Mouse (Mus musculus) lung, embryonic 14.5 days (tissue): ENCODE results near the gene Sgpp2. TPM values are rescaled to one million over a fixed set of nuclear protein-coding genes. Genes with fewer than 3 reads are reported as not detected.

Experiments used
- ATAC-seq: fragments of 200-750 bp; cut with Nextera tagmentation; 2 replicates; pipeline ENCODE4 v1.8.0; 2017; ENCODE audit warnings: mild to moderate bottlenecking, moderate TSS enrichment, moderate library complexity; ENCODE audit not compliant: insufficient read depth
- DNase-seq: peaks from one replicate; pipeline ENCODE4 v3.0.0-alpha.2; 2015
- H3K27ac ChIP-seq: fragments of 300-500 bp; sonication (generic); 2 replicates; pipeline ENCODE4 v1.5.1; 2014; ENCODE audit warnings: low read depth, mild to moderate bottlenecking, moderate library complexity
- H3K27me3 ChIP-seq: fragments of 300-500 bp; sonication (generic); 2 replicates; pipeline ENCODE4 v1.6.1; 2014; ENCODE audit warnings: low read length, control low read depth; ENCODE audit not compliant: insufficient read depth
- H3K36me3 ChIP-seq: fragments of 300-500 bp; sonication (generic); 2 replicates; pipeline ENCODE4 v1.6.1; 2014; ENCODE audit warnings: control low read depth; ENCODE audit not compliant: insufficient read depth
- H3K4me1 ChIP-seq: fragments of 300-500 bp; sonication (generic); 2 replicates; pipeline ENCODE4 v1.6.1; 2014; ENCODE audit warnings: antibody characterized with exemption, control low read depth; ENCODE audit not compliant: insufficient read depth
- H3K4me2 ChIP-seq: fragments of 300-500 bp; sonication (generic); 2 replicates; pipeline ENCODE4 v1.6.1; 2014; ENCODE audit warnings: mild to moderate bottlenecking
- H3K4me3 ChIP-seq: fragments of 300-500 bp; sonication (generic); 2 replicates; pipeline ENCODE4 v1.5.1; 2014; ENCODE audit warnings: low read depth, low read length
- H3K9ac ChIP-seq: fragments of 300-500 bp; sonication (generic); 2 replicates; pipeline ENCODE4 v1.6.1; 2014
- H3K9me3 ChIP-seq: fragments of 300-500 bp; sonication (generic); 2 replicates; pipeline ENCODE4 v1.6.1; 2016; ENCODE audit warnings: low read depth, low read length, control low read depth
- CTCF ChIP-seq: IDR thresholded peaks from 2 replicates; pipeline ENCODE4 v1.5.1; 2016; ENCODE audit warnings: antibody characterized with exemption, low read depth
- WGBS: fragments of 180-500 bp; shearing (Covaris S2); extraction: QIAGEN DNeasy Blood & Tissue Kit; methylation state at CpG from one replicate; pipeline ENCODE4 v1.1.7; 2014; 5-methylcytosine and 5-hydroxymethylcytosine counted together
- polyA plus RNA-seq: library from polyadenylated mRNA; unstranded; fragments of >200 nt; fragmentation: Nextera tagmentation; extraction: Ambion mirVana; gene quantifications from 2 replicates; pipeline ENCODE4 v1.2.1, GENCODE M21; 2014

Sgpp2 gene
- polyA plus RNA-seq, 1 experiment from 2014 or later: 1.0 TPM

- Histone ChIP-seq H3K9me3 (no peaks in the 10 kb centered on the region), H3K4me2 (no peak overlapping the region), H3K4me1 (no peaks in the 10 kb centered on the region), H3K36me3 (no peaks in the 10 kb centered on the region), H3K4me3 (no peak overlapping the region), H3K27me3 (no peaks in the 10 kb centered on the region), H3K27ac (no peak overlapping the region), H3K9ac (no peak overlapping the region)
- no peak for ATAC-seq
- no peak for TF ChIP-seq CTCF
- 46% methylated on average over 8 of the region's 8 CpGs for WGBS
- peak; percentile 6 for DNase-seq
Measured at GRCm38 (mm10) chr1:78396320-78396913, 86.3 kb downstream of the Sgpp2 start.

GRCm38 (mm10) chr1:78399755-78400154, 89.6 kb downstream of the Sgpp2 start:
- no peaks in the 10 kb centered on the region for H3K36me3 ChIP-seq
- H3K27me3 ChIP-seq: no peaks in the 10 kb centered on the region
- DNase-seq (no peak), ATAC-seq (no peak)
- no peaks in the 10 kb centered on the region for H3K9me3 ChIP-seq
- H3K9ac ChIP-seq: no peak overlapping the region
- H3K4me1 ChIP-seq: no peaks in the 10 kb centered on the region
- H3K27ac ChIP-seq: no peak overlapping the region
- WGBS: 57% methylated on average over 3 of the region's 3 CpGs
- no peak for TF ChIP-seq CTCF
- no peak overlapping the region for H3K4me2 ChIP-seq
- H3K4me3 ChIP-seq: no peak overlapping the region

GRCm38 (mm10) chr1:78401413-78401812, 91.3 kb downstream of the Sgpp2 start:
- no peaks in the 10 kb centered on the region for H3K36me3 ChIP-seq
- H3K4me2 ChIP-seq: no peak overlapping the region
- WGBS: 84% methylated on average over 4 of the region's 4 CpGs
- DNase-seq (no peak), ATAC-seq (no peak)
- no peaks in the 10 kb centered on the region for H3K27me3 ChIP-seq
- no peak for TF ChIP-seq CTCF
- H3K4me1 ChIP-seq: no peaks in the 10 kb centered on the region
- H3K9me3 ChIP-seq: no peaks in the 10 kb centered on the region
- no peak overlapping the region for H3K9ac ChIP-seq
- no peak overlapping the region for H3K4me3 ChIP-seq
- no peak overlapping the region for H3K27ac ChIP-seq

- no peak for ATAC-seq
- H3K9me3 ChIP-seq: no peaks in the 10 kb centered on the region
- H3K36me3 ChIP-seq: no peaks in the 10 kb centered on the region
- 89% methylated on average over 2 of the region's 2 CpGs for WGBS
- H3K27me3 ChIP-seq: no peaks in the 10 kb centered on the region
- H3K4me2 ChIP-seq: no peak overlapping the region
- TF ChIP-seq CTCF: no peak
- no peak overlapping the region for H3K27ac ChIP-seq
- no peak overlapping the region for H3K4me3 ChIP-seq
- H3K4me1 ChIP-seq: no peaks in the 10 kb centered on the region
- H3K9ac ChIP-seq: no peak overlapping the region
- no peak for DNase-seq
Measured at GRCm38 (mm10) chr1:78409396-78409795, 99.3 kb downstream of the Sgpp2 start.

GRCm38 (mm10) chr1:78412668-78413067, 102.5 kb downstream of the Sgpp2 start:
- H3K4me3 ChIP-seq: no peak overlapping the region
- H3K27ac ChIP-seq: no peak overlapping the region
- no peak; the same call in 1 of the 2 replicates for ATAC-seq
- H3K9ac ChIP-seq: no peak overlapping the region
- 22% methylated on average over 7 of the region's 7 CpGs for WGBS
- no peaks in the 10 kb centered on the region for H3K9me3 ChIP-seq
- H3K4me2 ChIP-seq: no peak overlapping the region
- no peaks in the 10 kb centered on the region for H3K27me3 ChIP-seq
- no peaks in the 10 kb centered on the region for H3K4me1 ChIP-seq
- no peaks in the 10 kb centered on the region for H3K36me3 ChIP-seq
- no peak for TF ChIP-seq CTCF
- DNase-seq: peak; percentile 52

GRCm38 (mm10) chr1:78414421-78414820, 104.3 kb downstream of the Sgpp2 start:
- H3K9ac ChIP-seq: no peak overlapping the region
- TF ChIP-seq CTCF: no peak
- no peak overlapping the region for H3K4me2 ChIP-seq
- no peak overlapping the region for H3K4me3 ChIP-seq
- WGBS: 79% methylated on average over 5 of the region's 5 CpGs
- H3K36me3 ChIP-seq: no peaks in the 10 kb centered on the region
- DNase-seq (no peak), ATAC-seq (no peak)
- no peaks in the 10 kb centered on the region for H3K27me3 ChIP-seq
- H3K9me3 ChIP-seq: no peaks in the 10 kb centered on the region
- H3K4me1 ChIP-seq: no peaks in the 10 kb centered on the region
- H3K27ac ChIP-seq: no peak overlapping the region

- Histone ChIP-seq H3K4me2 (no peak overlapping the region), H3K4me1 (no peaks in the 10 kb centered on the region), H3K4me3 (no peak overlapping the region), H3K9ac (no peak overlapping the region), H3K27me3 (no peaks in the 10 kb centered on the region), H3K27ac (no peak overlapping the region), H3K36me3 (peaks cover 3% of the 10 kb centered on the region; the same call in 1 of the 2 replicates), H3K9me3 (no peaks in the 10 kb centered on the region)
- DNase-seq: no peak
- TF ChIP-seq CTCF: no peak
- 95% methylated on average over 9 of the region's 9 CpGs for WGBS
- no peak for ATAC-seq
Measured at GRCm38 (mm10) chr1:78417154-78417911, 107.2 kb downstream of the Sgpp2 start.
